Mouse (Mus musculus): Measurements from ENCODE around the gene Iffo1. TPM values are rescaled to one million over a fixed set of nuclear protein-coding genes. Genes with fewer than 3 reads are reported as not detected.

Iffo1 gene
- polyA plus RNA-seq, 1 experiment from 2014 or later = 6.0 TPM

- Histone ChIP-seq H3K4me3 (ENCODE audit: low read depth, low read length) (no peak overlapping the region), H3K9ac (peak overlapping the region; percentile 66; the same call in 1 of the 2 replicates), H3K4me1 (ENCODE audit: insufficient read depth) (peaks cover 10% of the 10 kb centered on the region; the same call in 1 of the 2 replicates), H3K9me3 (ENCODE audit: low read depth, low read length) (no peaks in the 10 kb centered on the region), H3K27me3 (ENCODE audit: insufficient read depth, low read length) (no peaks in the 10 kb centered on the region), H3K36me3 (ENCODE audit: insufficient read depth) (peaks cover 34% of the 10 kb centered on the region), H3K4me2 (peak overlapping the region; percentile 82), H3K27ac (ENCODE audit: low read depth) (no peak overlapping the region)
- no peak for TF ChIP-seq CTCF (IDR thresholded peaks at IDR 0.05; ENCODE audit: low read depth)
- DNase-seq (peak; percentile 32), ATAC-seq (ENCODE audit: insufficient read depth) (no peak)
- WGBS = 71% methylated on average over 4 of the region's 4 CpGs
Measured at GRCm38 (mm10) chr6:125146797-125147196, 1.8 kb downstream of the Iffo1 start.

- Histone ChIP-seq H3K4me3 (ENCODE audit: low read depth, low read length) (no peak overlapping the region), H3K9me3 (ENCODE audit: low read depth, low read length) (no peaks in the 10 kb centered on the region), H3K4me1 (ENCODE audit: insufficient read depth) (peaks cover 10% of the 10 kb centered on the region; the same call in 1 of the 2 replicates), H3K4me2 (peak overlapping the region; percentile 82), H3K36me3 (ENCODE audit: insufficient read depth) (peaks cover 29% of the 10 kb centered on the region), H3K9ac (no peak overlapping the region; the same call in 1 of the 2 replicates), H3K27me3 (ENCODE audit: insufficient read depth, low read length) (no peaks in the 10 kb centered on the region), H3K27ac (ENCODE audit: low read depth) (0 out of 2 replicates have a peak overlapping the region, but pooled peaks have one; percentile 15)
- DNase-seq = no peak
- no peak for TF ChIP-seq CTCF (IDR thresholded peaks at IDR 0.05; ENCODE audit: low read depth)
- no peak for ATAC-seq (ENCODE audit: insufficient read depth)
- 58% methylated on average over 10 of the region's 10 CpGs for WGBS
Measured at GRCm38 (mm10) chr6:125147329-125147728, 2.3 kb downstream of the Iffo1 start.

- peak overlapping the region; percentile 26 for H3K9ac ChIP-seq
- H3K27ac ChIP-seq (ENCODE audit: low read depth) = peak overlapping the region; percentile 66
- DNase-seq (peak; percentile 43), ATAC-seq (ENCODE audit: insufficient read depth) (no peak)
- peaks cover 10% of the 10 kb centered on the region; the same call in 1 of the 2 replicates for H3K4me1 ChIP-seq (ENCODE audit: insufficient read depth)
- no peaks in the 10 kb centered on the region for H3K9me3 ChIP-seq (ENCODE audit: low read depth, low read length)
- H3K4me2 ChIP-seq = peak overlapping the region; percentile 32; the same call in 1 of the 2 replicates
- no peak for TF ChIP-seq CTCF (IDR thresholded peaks at IDR 0.05; ENCODE audit: low read depth)
- no peak overlapping the region for H3K4me3 ChIP-seq (ENCODE audit: low read depth, low read length)
- H3K27me3 ChIP-seq (ENCODE audit: insufficient read depth, low read length) = no peaks in the 10 kb centered on the region
- 50% methylated on average over 18 of the region's 18 CpGs for WGBS
- peaks cover 22% of the 10 kb centered on the region for H3K36me3 ChIP-seq (ENCODE audit: insufficient read depth)
Measured at GRCm38 (mm10) chr6:125148251-125148925, 3.3 kb downstream of the Iffo1 start.

- 74% methylated on average over 16 of the region's 16 CpGs for WGBS
- Histone ChIP-seq H3K4me2 (no peak overlapping the region; the same call in 1 of the 2 replicates), H3K4me3 (ENCODE audit: low read depth, low read length) (no peak overlapping the region), H3K9me3 (ENCODE audit: low read depth, low read length) (no peaks in the 10 kb centered on the region), H3K4me1 (ENCODE audit: insufficient read depth) (peaks cover 10% of the 10 kb centered on the region; the same call in 1 of the 2 replicates), H3K27me3 (ENCODE audit: insufficient read depth, low read length) (no peaks in the 10 kb centered on the region), H3K36me3 (ENCODE audit: insufficient read depth) (peaks cover 18% of the 10 kb centered on the region), H3K27ac (ENCODE audit: low read depth) (peak overlapping the region; percentile 66), H3K9ac (peak overlapping the region; percentile 26)
- ATAC-seq (ENCODE audit: insufficient read depth) (no peak), DNase-seq (peak; percentile 27)
- TF ChIP-seq CTCF (IDR thresholded peaks at IDR 0.05; ENCODE audit: low read depth) = no peak
Measured at GRCm38 (mm10) chr6:125148926-125149568, 4.0 kb downstream of the Iffo1 start.

- ATAC-seq (ENCODE audit: insufficient read depth) (no peak), DNase-seq (no peak)
- Histone ChIP-seq H3K4me1 (ENCODE audit: insufficient read depth) (peaks cover 10% of the 10 kb centered on the region; the same call in 1 of the 2 replicates), H3K9me3 (ENCODE audit: low read depth, low read length) (no peaks in the 10 kb centered on the region), H3K27me3 (ENCODE audit: insufficient read depth, low read length) (no peaks in the 10 kb centered on the region), H3K4me2 (no peak overlapping the region), H3K27ac (ENCODE audit: low read depth) (0 out of 2 replicates have a peak overlapping the region, but pooled peaks have one; percentile 66), H3K36me3 (ENCODE audit: insufficient read depth) (peaks cover 13% of the 10 kb centered on the region; the same call in 1 of the 2 replicates), H3K4me3 (ENCODE audit: low read depth, low read length) (no peak overlapping the region), H3K9ac (no peak overlapping the region)
- no peak for TF ChIP-seq CTCF (IDR thresholded peaks at IDR 0.05; ENCODE audit: low read depth)
- WGBS = 67% methylated on average over 7 of the region's 7 CpGs
Measured at GRCm38 (mm10) chr6:125149569-125149950, 4.5 kb downstream of the Iffo1 start.

- no peak for DNase-seq
- Histone ChIP-seq H3K9ac (no peak overlapping the region), H3K4me1 (ENCODE audit: insufficient read depth) (no peaks in the 10 kb centered on the region; the same call in 1 of the 2 replicates), H3K36me3 (ENCODE audit: insufficient read depth) (peaks cover 16% of the 10 kb centered on the region; the same call in 1 of the 2 replicates), H3K4me3 (ENCODE audit: low read depth, low read length) (no peak overlapping the region), H3K9me3 (ENCODE audit: low read depth, low read length) (no peaks in the 10 kb centered on the region), H3K27me3 (ENCODE audit: insufficient read depth, low read length) (no peaks in the 10 kb centered on the region), H3K27ac (ENCODE audit: low read depth) (no peak overlapping the region), H3K4me2 (no peak overlapping the region)
- ATAC-seq (ENCODE audit: insufficient read depth) = no peak
- no peak for TF ChIP-seq CTCF (IDR thresholded peaks at IDR 0.05; ENCODE audit: low read depth)
- 71% methylated on average over 22 of the region's 22 CpGs for WGBS
Measured at GRCm38 (mm10) chr6:125152212-125153017, 7.4 kb downstream of the Iffo1 start.

All from lung, embryonic 14.5 days (tissue).